Mouse (Mus musculus) forebrain, embryonic 10.5 days (tissue): ENCODE results near the gene Pou2af1. TPM values are rescaled to one million over a fixed set of nuclear protein-coding genes. Genes with fewer than 3 reads are reported as not detected.

Experiments
- DNase-seq: peaks from one replicate; pipeline ENCODE4 v3.0.0-alpha.2; 2017; ENCODE audit warnings: low spot score; ENCODE audit errors: extremely low spot score
- H3K27ac ChIP-seq: fragments of 300-500 bp; sonication (generic); 2 replicates; pipeline ENCODE4 v1.5.1; 2016; ENCODE audit warnings: mild to moderate bottlenecking
- H3K27me3 ChIP-seq: fragments of 300-500 bp; sonication (generic); 2 replicates; pipeline ENCODE4 v1.6.1; 2016; ENCODE audit warnings: mild to moderate bottlenecking; ENCODE audit not compliant: poor library complexity, severe bottlenecking
- H3K36me3 ChIP-seq: fragments of 300-500 bp; sonication (generic); replicated peaks from 2 replicates; pipeline ENCODE4 v1.6.1; 2016; ENCODE audit warnings: mild to moderate bottlenecking, moderate library complexity
- H3K4me1 ChIP-seq: fragments of 300-500 bp; sonication (generic); 2 replicates; pipeline ENCODE4 v1.6.1; 2016
- H3K4me3 ChIP-seq: fragments of 300-500 bp; sonication (generic); 2 replicates; pipeline ENCODE4 v1.5.1; 2016; ENCODE audit warnings: mild to moderate bottlenecking, moderate library complexity
- H3K9me3 ChIP-seq: fragments of 300-500 bp; sonication (generic); 2 replicates; pipeline ENCODE4 v1.6.1; 2016; ENCODE audit warnings: mild to moderate bottlenecking, moderate library complexity
- WGBS: fragments of 180-500 bp; shearing (Covaris S2); methylation state at CpG from one replicate; pipeline ENCODE4 v1.1.7; 2016; 5-methylcytosine and 5-hydroxymethylcytosine counted together
- polyA plus RNA-seq: library from polyadenylated mRNA; unstranded; fragments of >200 nt; fragmentation: Nextera tagmentation; extraction: Ambion mirVana; gene quantifications from 2 replicates; pipeline ENCODE4 v1.2.1, GENCODE M21; 2016

The Pou2af1 gene
- polyA plus RNA-seq, 1 experiment from 2014 or later = not detected

GRCm38 (mm10) chr9:51185386-51185785 is 28.1 kb upstream of the Pou2af1 start:
- Histone ChIP-seq H3K27me3 (no peaks in the 10 kb centered on the region), H3K4me3 (no peak overlapping the region), H3K4me1 (no peaks in the 10 kb centered on the region), H3K36me3 (no peaks in the 10 kb centered on the region), H3K9me3 (no peaks in the 10 kb centered on the region), H3K27ac (no peak overlapping the region)
- WGBS = 88% methylated on average over 4 of the region's 4 CpGs
- no peak for DNase-seq

- Histone ChIP-seq H3K9me3 (no peaks in the 10 kb centered on the region), H3K4me1 (no peaks in the 10 kb centered on the region), H3K4me3 (no peak overlapping the region), H3K27me3 (no peaks in the 10 kb centered on the region), H3K36me3 (no peaks in the 10 kb centered on the region), H3K27ac (no peak overlapping the region)
- no peak for DNase-seq
- 86% methylated on average over 5 of the region's 5 CpGs for WGBS
Measured at GRCm38 (mm10) chr9:51185871-51186270, 27.6 kb upstream of the Pou2af1 start.

- Histone ChIP-seq H3K27me3 (no peaks in the 10 kb centered on the region), H3K4me3 (no peak overlapping the region), H3K9me3 (no peaks in the 10 kb centered on the region), H3K36me3 (no peaks in the 10 kb centered on the region), H3K4me1 (no peaks in the 10 kb centered on the region), H3K27ac (no peak overlapping the region)
- WGBS = 88% methylated on average over 3 of the region's 3 CpGs
- no peak for DNase-seq
Measured at GRCm38 (mm10) chr9:51190655-51191054, 22.9 kb upstream of the Pou2af1 start.

- WGBS = 82% methylated on average over 4 of the region's 4 CpGs
- no peak for DNase-seq
- no peaks in the 10 kb centered on the region for H3K4me1 ChIP-seq
- no peak overlapping the region for H3K27ac ChIP-seq
- no peaks in the 10 kb centered on the region for H3K9me3 ChIP-seq
- H3K27me3 ChIP-seq = no peaks in the 10 kb centered on the region
- H3K4me3 ChIP-seq = no peak overlapping the region
- H3K36me3 ChIP-seq = no peaks in the 10 kb centered on the region
Measured at GRCm38 (mm10) chr9:51194790-51195189, 18.7 kb upstream of the Pou2af1 start.

GRCm38 (mm10) chr9:51208974-51209332 is 4.6 kb upstream of the Pou2af1 start:
- 90% methylated on average over 2 of the region's 2 CpGs for WGBS
- H3K9me3 ChIP-seq = no peaks in the 10 kb centered on the region
- H3K27ac ChIP-seq = no peak overlapping the region
- H3K4me1 ChIP-seq = no peaks in the 10 kb centered on the region
- H3K36me3 ChIP-seq = no peaks in the 10 kb centered on the region
- H3K27me3 ChIP-seq = no peaks in the 10 kb centered on the region
- no peak overlapping the region for H3K4me3 ChIP-seq
- no peak for DNase-seq

- Histone ChIP-seq H3K27me3 (no peaks in the 10 kb centered on the region), H3K27ac (no peak overlapping the region), H3K4me1 (0 out of 2 replicates have a peak, but pooled peaks cover 3% of the 10 kb centered on the region), H3K4me3 (no peak overlapping the region), H3K36me3 (no peaks in the 10 kb centered on the region), H3K9me3 (no peaks in the 10 kb centered on the region)
- WGBS = 84% methylated on average over 6 of the region's 6 CpGs
- DNase-seq = no peak
Measured at GRCm38 (mm10) chr9:51211191-51211590, 2.3 kb upstream of the Pou2af1 start.

- no peak for DNase-seq
- no peak overlapping the region for H3K4me3 ChIP-seq
Measured at GRCm38 (mm10) chr9:51213729-51214237, 275 bp downstream of the Pou2af1 start.

GRCm38 (mm10) chr9:51215311-51215710 is 1.8 kb downstream of the Pou2af1 start:
- Histone ChIP-seq H3K4me1 (0 out of 2 replicates have a peak, but pooled peaks cover 3% of the 10 kb centered on the region), H3K27me3 (no peaks in the 10 kb centered on the region), H3K4me3 (no peak overlapping the region), H3K36me3 (no peaks in the 10 kb centered on the region), H3K9me3 (no peaks in the 10 kb centered on the region), H3K27ac (no peak overlapping the region)
- 50% methylated on average over 4 of the region's 4 CpGs for WGBS
- DNase-seq = no peak

More at GRCm38 (mm10) chr9:51213729-51214237, 275 bp downstream of the Pou2af1 start:
- H3K9me3 ChIP-seq = no peaks in the 10 kb centered on the region
- 0 out of 2 replicates have a peak, but pooled peaks cover 3% of the 10 kb centered on the region for H3K4me1 ChIP-seq
- H3K27ac ChIP-seq = no peak overlapping the region
- no peaks in the 10 kb centered on the region for H3K36me3 ChIP-seq
- H3K27me3 ChIP-seq = no peaks in the 10 kb centered on the region
- 90% methylated on average over 6 of the region's 6 CpGs for WGBS

GRCm38 (mm10) chr9:51215949-51216348 is 2.4 kb downstream of the Pou2af1 start:
- Histone ChIP-seq H3K9me3 (no peaks in the 10 kb centered on the region), H3K4me1 (0 out of 2 replicates have a peak, but pooled peaks cover 3% of the 10 kb centered on the region), H3K27me3 (no peaks in the 10 kb centered on the region), H3K27ac (no peak overlapping the region), H3K36me3 (no peaks in the 10 kb centered on the region), H3K4me3 (no peak overlapping the region)
- no peak for DNase-seq
- WGBS = 85% methylated on average over 6 of the region's 6 CpGs

- Histone ChIP-seq H3K27me3 (no peaks in the 10 kb centered on the region), H3K4me1 (no peaks in the 10 kb centered on the region), H3K36me3 (no peaks in the 10 kb centered on the region), H3K9me3 (no peaks in the 10 kb centered on the region), H3K4me3 (no peak overlapping the region), H3K27ac (no peak overlapping the region)
- no peak for DNase-seq
- WGBS = 91% methylated on average over 5 of the region's 5 CpGs
Measured at GRCm38 (mm10) chr9:51225636-51226166, 12.2 kb downstream of the Pou2af1 start.

- 87% methylated on average over 4 of the region's 4 CpGs for WGBS
- H3K27ac ChIP-seq = no peak overlapping the region
- H3K9me3 ChIP-seq = no peaks in the 10 kb centered on the region
- no peaks in the 10 kb centered on the region for H3K36me3 ChIP-seq
- H3K4me1 ChIP-seq = peaks cover 6% of the 10 kb centered on the region; the same call in 1 of the 2 replicates
- H3K4me3 ChIP-seq = no peak overlapping the region
- no peak for DNase-seq
- H3K27me3 ChIP-seq = no peaks in the 10 kb centered on the region
Measured at GRCm38 (mm10) chr9:51230701-51231389, 17.3 kb downstream of the Pou2af1 start.

GRCm38 (mm10) chr9:51232163-51232562 is 18.7 kb downstream of the Pou2af1 start:
- DNase-seq = no peak
- Histone ChIP-seq H3K27ac (no peak overlapping the region), H3K4me3 (no peak overlapping the region), H3K9me3 (no peaks in the 10 kb centered on the region), H3K36me3 (no peaks in the 10 kb centered on the region), H3K27me3 (no peaks in the 10 kb centered on the region), H3K4me1 (peaks cover 6% of the 10 kb centered on the region; the same call in 1 of the 2 replicates)
- WGBS = 93% methylated on average over 8 of the region's 8 CpGs

GRCm38 (mm10) chr9:51238741-51239385 is 25.4 kb downstream of the Pou2af1 start:
- no peaks in the 10 kb centered on the region for H3K36me3 ChIP-seq
- DNase-seq = no peak
- WGBS = 79% methylated on average over 12 of the region's 12 CpGs
- H3K4me3 ChIP-seq = no peak overlapping the region
- H3K4me1 ChIP-seq = no peaks in the 10 kb centered on the region
- no peak overlapping the region for H3K27ac ChIP-seq
- H3K27me3 ChIP-seq = no peaks in the 10 kb centered on the region
- no peaks in the 10 kb centered on the region for H3K9me3 ChIP-seq
